Mouse (Mus musculus) thymus, postnatal 0 days (tissue): ENCODE data around the gene Olig3. TPM values are rescaled to one million over a fixed set of nuclear protein-coding genes. Genes with fewer than 3 reads are reported as not detected.

ENCODE experiments used
- polyA plus RNA-seq: library from polyadenylated mRNA; unstranded; fragments of >200 nt; fragmentation: Nextera tagmentation; extraction: Ambion mirVana; gene quantifications from 2 replicates; pipeline ENCODE4 v1.2.1, GENCODE M21; 2015

The Olig3 gene
- polyA plus RNA-seq, 1 experiment from 2014 or later, result 0.29 TPM

Other genes starting within 250 kb of the Olig3 start
- gene Ifngr1, start 235.4 kb downstream of the Olig3 start, polyA plus RNA-seq, result 540 and 641 TPM in 2 replicates